Mouse (Mus musculus) splenic B cell, adult 2 months (primary cell): ENCODE results near the gene Denr.

Experiments used
- DNase-seq: peaks from one replicate; pipeline ENCODE4 v3.0.0-alpha.2; 2011; ENCODE audit warnings: low read depth, low spot score
- H3K27me3 ChIP-seq: 2 replicates; pipeline ENCODE4 v1.6.1; 2012; ENCODE audit warnings: mild to moderate bottlenecking, low read length, moderate library complexity, mixed read lengths; ENCODE audit not compliant: control insufficient read depth, poor library complexity, insufficient read depth, severe bottlenecking
- H3K36me3 ChIP-seq: 2 replicates; pipeline ENCODE4 v1.6.1; 2012; ENCODE audit warnings: mild to moderate bottlenecking, low read length, moderate library complexity, mixed read lengths; ENCODE audit not compliant: control insufficient read depth, poor library complexity, insufficient read depth, severe bottlenecking

Denr gene

DNA sequence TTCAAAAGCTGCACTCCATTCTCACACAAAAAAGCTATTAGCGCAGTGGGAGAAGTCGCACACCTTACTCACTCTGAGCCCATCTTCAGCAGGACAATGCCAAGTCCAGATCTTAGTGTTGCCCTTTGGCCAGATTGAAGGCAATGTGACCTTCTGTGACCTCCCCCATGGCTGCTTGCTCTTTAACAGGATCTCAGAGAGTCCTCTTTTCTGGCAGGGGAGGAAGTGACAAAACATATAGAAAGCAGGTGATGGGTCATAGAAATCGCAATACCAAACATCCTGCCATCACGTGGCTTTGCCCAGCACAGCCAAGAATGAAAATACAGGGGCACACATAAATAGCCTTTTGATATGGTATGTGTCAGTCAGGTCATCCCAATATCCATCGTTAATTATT, 16.0 kb upstream of the Denr start:
- DNase-seq = peak; percentile 29
- H3K36me3 ChIP-seq = no peaks in the 10 kb centered on the region
- no peaks in the 10 kb centered on the region for H3K27me3 ChIP-seq

DNA sequence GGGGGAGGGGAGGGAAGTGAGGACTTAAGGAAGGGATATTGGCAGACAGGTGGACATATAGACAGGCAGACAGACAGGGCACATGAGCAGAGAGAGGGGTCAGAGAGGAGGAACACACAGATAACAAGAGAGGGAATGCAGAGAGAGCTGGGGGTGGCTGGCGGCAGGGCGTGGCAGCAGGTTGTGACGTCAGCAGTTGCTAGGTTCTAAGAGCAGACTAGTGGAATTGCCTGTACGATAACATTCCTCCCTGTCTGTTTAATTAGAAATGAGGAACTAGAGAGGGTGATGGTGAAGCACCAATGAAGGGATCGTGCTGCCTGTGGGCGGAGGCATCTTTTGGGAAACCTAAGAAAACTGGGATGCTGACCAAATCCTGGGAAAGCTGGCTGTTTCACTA, 15.3 kb upstream of the Denr start:
- peak; percentile 83 for DNase-seq
- no peaks in the 10 kb centered on the region for H3K36me3 ChIP-seq
- no peaks in the 10 kb centered on the region for H3K27me3 ChIP-seq

DNA sequence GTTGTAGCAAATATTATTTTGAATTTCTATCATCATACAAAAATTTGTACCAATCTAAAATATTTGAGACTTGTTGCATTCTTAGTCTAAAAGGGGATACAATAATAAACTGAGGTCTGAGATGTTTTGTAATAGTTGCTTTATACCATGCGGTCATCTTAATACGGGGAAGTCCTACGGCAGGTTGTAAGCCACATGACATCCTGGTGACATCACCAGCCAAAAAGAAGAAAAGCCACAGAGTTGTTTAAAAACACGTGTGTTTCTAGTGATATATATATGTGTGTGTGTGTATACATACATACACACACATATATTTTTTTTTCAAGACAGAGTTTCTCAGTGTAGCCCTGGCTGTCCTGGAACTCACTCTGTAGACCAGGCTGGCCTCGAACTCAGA, 13.5 kb upstream of the Denr start:
- peak; percentile 46 for DNase-seq
- Histone ChIP-seq H3K27me3 (no peaks in the 10 kb centered on the region), H3K36me3 (no peaks in the 10 kb centered on the region)

DNA sequence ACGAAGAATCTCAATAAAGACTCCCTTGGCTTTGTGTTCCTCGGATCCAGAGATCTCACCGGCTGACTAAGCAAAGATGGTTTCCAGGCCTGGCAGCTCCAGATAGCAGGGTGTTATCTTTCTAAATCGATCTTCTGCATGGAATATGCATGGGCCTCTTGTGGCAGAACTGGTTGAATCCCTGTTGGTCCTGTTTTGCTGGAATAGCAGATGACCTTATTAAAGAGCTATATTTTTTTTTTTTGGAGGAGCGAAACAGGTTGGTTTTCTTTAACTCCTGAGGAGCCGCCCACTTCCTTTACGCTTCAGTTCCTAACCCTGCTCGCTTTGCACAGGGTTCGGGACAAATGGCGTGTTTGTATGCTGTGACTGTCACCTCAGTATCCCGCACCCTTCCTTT, 10.6 kb upstream of the Denr start:
- no peaks in the 10 kb centered on the region for H3K36me3 ChIP-seq
- no peak for DNase-seq
- H3K27me3 ChIP-seq = no peaks in the 10 kb centered on the region

DNA sequence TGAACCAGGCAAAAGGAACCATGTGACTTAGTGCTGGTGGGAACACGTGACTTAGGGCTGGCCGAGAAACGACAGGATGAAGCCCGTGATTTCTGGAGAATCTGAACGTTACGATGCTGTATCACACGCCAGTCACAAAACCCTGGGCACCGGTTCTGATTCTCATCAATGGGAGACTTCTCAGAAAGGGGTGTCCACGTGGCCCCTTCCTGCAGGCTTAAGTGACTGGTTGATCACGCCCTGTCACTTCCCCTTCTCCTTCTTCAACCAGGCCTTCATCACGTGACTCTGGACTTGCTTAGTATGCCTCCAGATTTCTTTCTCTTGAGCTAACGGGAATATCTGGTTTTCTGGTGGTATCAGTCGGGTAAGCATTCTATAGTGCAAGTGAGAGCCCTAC, 9.6 kb upstream of the Denr start:
- peak; percentile 61 for DNase-seq
- Histone ChIP-seq H3K36me3 (no peaks in the 10 kb centered on the region), H3K27me3 (no peaks in the 10 kb centered on the region)

DNA sequence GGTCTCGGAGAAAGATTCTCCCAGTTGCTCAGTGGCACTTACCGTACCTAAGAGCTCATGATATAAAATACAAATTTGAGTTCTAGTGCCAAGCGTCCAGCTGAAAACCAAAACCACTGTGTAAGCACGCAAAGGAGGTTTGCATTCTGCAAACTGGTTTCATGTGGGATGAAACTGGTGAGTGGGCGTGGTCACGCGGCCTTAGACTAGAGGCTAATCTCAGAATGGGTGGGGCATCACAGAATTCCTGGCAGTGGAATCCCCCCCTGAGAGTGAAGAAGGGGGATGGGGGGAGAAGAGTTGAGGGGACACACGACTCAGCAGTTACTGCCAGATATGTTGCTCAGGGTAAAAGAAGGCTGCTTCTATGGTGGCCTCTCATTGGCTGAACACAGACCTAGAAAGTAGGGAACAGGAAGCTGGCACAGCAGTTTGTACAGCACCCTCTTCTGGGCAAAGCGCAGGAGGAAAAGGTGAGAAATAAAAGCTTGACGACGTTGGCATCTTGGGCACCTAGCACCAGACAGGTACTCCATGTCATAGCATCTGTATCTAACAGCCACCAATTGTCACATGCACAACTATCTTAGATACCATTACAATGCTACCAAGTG, 2.8 kb upstream of the Denr start:
- H3K36me3 ChIP-seq = 0 out of 2 replicates have a peak, but pooled peaks cover 1% of the 10 kb centered on the region
- H3K27me3 ChIP-seq = no peaks in the 10 kb centered on the region
- no peak for DNase-seq

DNA sequence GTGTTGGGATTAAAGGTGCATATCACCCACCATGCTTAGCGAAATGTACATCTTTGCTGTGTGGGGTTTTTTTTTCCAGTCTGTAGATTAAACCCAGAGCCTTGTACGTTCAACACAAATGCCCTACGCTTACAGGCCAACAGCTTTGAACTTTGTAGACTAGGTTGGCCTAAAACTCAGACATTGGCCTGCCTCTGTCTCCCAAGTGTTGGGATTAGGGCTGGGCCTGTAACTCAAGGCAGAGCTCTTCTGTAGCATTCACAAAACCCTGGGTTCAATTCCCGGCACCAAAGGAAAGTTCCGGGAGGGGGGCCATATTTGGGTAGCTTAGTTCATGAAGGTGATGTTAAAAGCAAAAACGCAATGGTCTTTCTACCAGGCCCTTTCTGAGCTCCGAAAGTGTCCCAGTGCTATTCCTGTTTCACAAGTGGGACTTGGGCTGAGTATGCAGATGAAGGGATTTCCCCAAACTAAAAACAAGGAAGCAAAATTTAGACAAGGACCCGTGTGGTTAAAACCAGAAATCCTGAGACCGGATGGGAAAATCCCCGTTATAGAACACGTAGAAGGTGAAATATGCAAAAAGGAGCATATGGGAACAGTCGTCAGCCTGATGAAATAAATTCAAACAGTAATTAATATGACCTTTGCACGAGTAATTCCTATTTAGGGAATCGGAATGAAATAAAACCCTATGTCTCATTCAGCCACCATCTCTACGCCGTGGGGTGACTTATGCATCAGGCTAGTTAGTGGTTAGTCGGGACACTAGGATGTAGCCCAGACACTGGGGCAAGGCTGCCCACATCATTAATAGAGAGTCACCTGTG, 614 bp upstream of the Denr start:
- Histone ChIP-seq H3K27me3 (no peaks in the 10 kb centered on the region), H3K36me3 (peaks cover 7% of the 10 kb centered on the region; the same call in 1 of the 2 replicates)
- DNase-seq = peak; percentile 59

DNA sequence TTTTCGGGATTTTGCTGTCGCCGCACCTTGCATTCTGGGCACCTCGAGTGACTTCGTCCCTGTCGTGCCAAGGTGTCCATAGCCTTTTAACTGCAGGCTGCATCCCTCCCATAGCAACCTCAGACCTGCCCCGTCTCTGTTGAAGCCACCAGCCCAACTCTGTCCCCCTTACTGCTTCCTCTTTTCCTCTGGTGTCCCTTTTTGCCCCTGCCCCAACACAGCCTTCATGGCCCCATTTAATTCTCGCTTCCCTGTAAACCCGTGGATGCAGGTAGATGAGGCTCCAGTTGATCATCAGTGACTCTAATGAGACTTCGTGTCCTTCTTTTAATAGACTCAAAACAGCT, 629 bp downstream of the Denr start:
- Histone ChIP-seq H3K27me3 (no peaks in the 10 kb centered on the region), H3K36me3 (peaks cover 7% of the 10 kb centered on the region; the same call in 1 of the 2 replicates)
- DNase-seq = no peak

DNA sequence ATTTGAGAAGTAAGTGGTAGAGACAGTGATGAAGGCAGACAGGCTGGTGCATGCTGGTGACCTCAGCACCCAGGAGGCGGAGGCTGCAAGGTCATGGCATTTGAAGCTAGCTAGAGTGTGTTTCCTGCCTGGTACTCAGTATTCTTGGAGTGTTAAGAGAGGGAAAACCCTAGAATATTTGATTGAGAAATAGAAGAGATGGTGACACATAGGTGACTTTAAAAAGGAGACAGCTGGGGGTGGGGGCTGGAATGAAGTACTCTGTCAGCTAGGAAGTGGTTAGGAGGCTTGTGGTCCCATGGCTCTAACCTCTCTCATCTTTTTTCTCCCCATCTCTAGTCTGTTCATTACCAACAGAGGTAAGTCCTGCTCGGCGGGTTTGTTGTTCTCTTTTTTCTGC, 7.9 kb downstream of the Denr start:
- peak; percentile 52 for DNase-seq
- peaks cover 19% of the 10 kb centered on the region for H3K36me3 ChIP-seq

DNA sequence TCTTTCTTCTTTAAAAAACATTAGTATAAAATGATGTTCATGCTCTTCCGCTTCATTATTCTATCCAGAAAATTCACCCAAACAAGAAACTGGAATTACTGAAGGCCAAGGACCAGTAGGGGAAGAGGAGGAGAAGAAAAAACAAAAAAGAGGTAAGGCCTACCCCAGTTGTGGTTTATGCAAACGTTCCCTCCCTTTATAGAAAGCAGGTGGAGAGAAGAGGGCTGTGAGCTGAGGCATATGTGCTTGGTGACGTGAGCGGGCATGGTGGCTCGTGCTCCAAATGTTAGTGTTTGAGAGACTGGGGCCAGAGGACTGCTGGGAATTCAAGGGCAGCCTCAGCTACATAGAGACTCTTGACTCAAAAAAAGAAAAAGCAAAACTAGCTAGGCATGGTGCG, 15.1 kb downstream of the Denr start:
- peaks cover 25% of the 10 kb centered on the region for H3K36me3 ChIP-seq
- H3K27me3 ChIP-seq = no peaks in the 10 kb centered on the region
- DNase-seq = peak; percentile 41

More for the DNA sequence above, 7.9 kb downstream of the Denr start:
- H3K27me3 ChIP-seq = no peaks in the 10 kb centered on the region

DNA sequence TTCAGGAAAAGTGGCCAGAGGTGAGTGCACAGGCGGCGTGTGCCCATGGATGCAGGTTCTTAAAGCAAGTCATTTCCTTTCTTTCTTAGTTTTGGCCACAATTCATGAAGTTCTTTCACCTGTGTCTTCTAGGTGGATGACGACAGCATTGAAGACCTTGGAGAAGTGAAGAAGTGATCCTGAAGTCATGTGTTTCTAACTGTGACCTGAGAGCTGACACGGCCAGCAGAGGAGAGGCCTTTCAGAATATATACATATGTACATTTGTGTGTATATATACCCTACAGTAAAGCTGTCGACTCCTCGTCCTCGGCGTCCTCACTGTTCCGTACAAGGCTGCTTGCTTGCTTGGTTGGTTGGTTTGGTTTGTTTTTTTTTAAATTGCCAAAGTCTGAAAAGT, 20.1 kb downstream of the Denr start, which contains the start of gene Gm43518:
Gene Gm43518 (plus strand): TSS at position 301 of the 400 bp plus-strand sequence.
- H3K36me3 ChIP-seq = peaks cover 19% of the 10 kb centered on the region; the same call in 1 of the 2 replicates

DNA sequence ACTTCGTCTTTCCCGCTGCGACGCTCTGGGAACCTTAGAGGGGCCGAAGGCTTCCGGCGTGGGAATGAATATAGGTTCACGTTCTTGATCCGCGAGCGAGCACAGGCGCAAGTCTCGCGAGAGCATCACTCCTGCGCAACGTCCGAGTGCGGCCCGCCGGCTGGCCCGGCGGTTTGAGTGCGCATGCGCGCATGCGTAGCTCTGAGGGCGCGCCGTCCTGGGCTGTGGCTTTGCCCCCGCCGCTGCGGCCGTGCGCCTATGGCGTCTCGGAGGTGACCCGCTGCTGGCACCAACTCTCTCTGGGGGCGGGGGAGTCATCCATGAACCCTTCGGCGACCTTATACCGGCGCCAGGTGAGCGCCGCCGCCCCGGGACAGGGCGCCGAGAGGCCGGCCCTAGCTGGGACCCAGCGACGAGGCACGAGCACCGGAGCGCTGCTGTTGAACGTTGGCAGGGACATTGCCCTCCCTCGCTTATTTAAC, 23.6 kb downstream of the Denr start, which contains the start of gene Ccdc62:
Gene Ccdc62 (plus strand): TSS at position 172 of the 482 bp plus-strand sequence.
- Histone ChIP-seq H3K36me3 (peaks cover 5% of the 10 kb centered on the region; the same call in 1 of the 2 replicates), H3K27me3 (no peaks in the 10 kb centered on the region)
- DNase-seq = peak; percentile 98

More for the DNA sequence above, 20.1 kb downstream of the Denr start, which contains the start of gene Gm43518:
- no peaks in the 10 kb centered on the region for H3K27me3 ChIP-seq
- no peak for DNase-seq

DNA sequence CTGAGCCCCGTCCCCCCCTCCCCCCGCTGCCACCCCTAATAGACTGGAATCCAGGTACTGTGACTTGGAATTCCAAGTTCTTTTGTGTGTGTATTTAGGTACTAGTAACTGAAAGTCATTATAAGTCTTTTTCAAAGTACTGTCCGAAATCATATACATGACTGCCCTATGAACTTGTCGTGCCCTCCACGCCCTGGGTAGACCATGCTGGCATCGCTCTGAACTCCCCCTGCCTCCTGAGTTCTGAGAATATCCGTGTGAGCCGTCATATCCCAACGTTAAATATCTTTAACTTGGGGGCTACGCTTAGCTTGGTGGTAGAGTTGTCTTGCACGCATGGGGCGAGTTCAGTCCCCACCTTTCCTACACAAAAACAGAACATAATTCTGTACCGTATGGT, 24.2 kb downstream of the Denr start:
- no peaks in the 10 kb centered on the region for H3K27me3 ChIP-seq
- peaks cover 5% of the 10 kb centered on the region; the same call in 1 of the 2 replicates for H3K36me3 ChIP-seq
- DNase-seq = no peak

DNA sequence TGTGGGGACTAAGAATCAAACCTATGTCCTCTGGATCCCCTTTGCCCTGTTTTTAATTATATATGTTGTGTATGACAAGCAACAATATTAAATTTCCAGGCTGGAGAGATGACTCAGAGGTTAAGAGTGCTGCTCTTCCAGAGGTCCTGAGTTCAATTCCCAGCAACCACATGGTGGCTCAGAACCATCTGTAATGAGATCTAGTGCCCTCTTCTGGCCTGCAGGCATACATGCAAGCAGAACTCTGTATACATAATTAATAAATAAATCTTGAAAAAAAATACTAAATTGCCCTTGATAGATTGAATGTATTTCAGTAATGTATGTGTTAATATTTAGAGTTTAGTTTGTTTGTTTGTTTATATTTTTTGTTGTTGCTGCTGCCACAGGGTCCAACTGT, 26.0 kb downstream of the Denr start:
- no peak for DNase-seq
- Histone ChIP-seq H3K27me3 (no peaks in the 10 kb centered on the region), H3K36me3 (peaks cover 4% of the 10 kb centered on the region; the same call in 1 of the 2 replicates)

DNA sequence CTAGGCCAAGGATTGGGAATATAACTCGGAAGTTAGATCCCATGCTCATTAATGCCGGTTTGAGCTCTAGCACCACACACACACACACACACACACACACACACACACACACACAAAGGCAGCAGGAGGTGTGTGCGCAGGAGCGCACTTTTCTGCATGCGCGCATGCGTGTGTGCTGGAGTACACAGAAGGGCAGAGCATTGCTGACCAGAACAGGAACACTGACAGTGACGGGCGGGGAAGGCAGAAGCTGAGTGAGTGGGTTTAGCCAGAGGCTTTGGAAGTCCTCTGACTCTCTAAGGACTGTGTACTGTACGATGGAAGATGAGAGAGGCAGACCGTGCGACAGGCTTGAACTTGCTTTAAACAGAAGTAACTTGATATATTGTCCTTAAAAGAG, 26.6 kb downstream of the Denr start:
- DNase-seq = no peak
- no peaks in the 10 kb centered on the region for H3K36me3 ChIP-seq

More for the DNA sequence above, 26.6 kb downstream of the Denr start:
- no peaks in the 10 kb centered on the region for H3K27me3 ChIP-seq
